Comparison of ENCODE assay signal across 10 mouse cellular contexts in genomic region chr8:11592296-11592695, GRCm38 (mm10). TPM values are rescaled to one million over a fixed set of nuclear protein-coding genes. Genes with fewer than 3 reads are reported as not detected.
A peak's percentile ranks its signal among the peaks of the same experiment; 100 is the strongest.
DNase-seq lines count a peak whose midpoint lies in the region; ATAC-seq lines count a peak whose summit lies in the region.
"Had no signal": no experiment of that assay in that cellular context is flagged by ENCODE, and none has a peak within 500 bp of the region (broad histone marks: within the 10 kb centered on the region; RNA-seq: fewer than 3 reads in every experiment).

No protein-coding gene starts in this region.

- H3K9me3 ChIP-seq in heart, embryonic 13.5 days = no peaks in the 10 kb centered on the region
- H3K9me3 ChIP-seq in liver, embryonic 15.5 days (replicated peaks) = no peaks in the 10 kb centered on the region
- H3K9me3 ChIP-seq in midbrain, embryonic 14.5 days (ENCODE audit: control insufficient read depth, low read length) = no peaks in the 10 kb centered on the region
- H3K9me3 ChIP-seq: midbrain, embryonic 15.5 days had no signal

- H3K4me3 ChIP-seq in heart, embryonic 13.5 days = no peak overlapping the region
- H3K4me3 ChIP-seq in liver, embryonic 15.5 days (replicated peaks) = no peak overlapping the region
- H3K4me3 ChIP-seq in midbrain, embryonic 14.5 days (replicated peaks; ENCODE audit: low read depth, low read length) = no peak overlapping the region
- H3K4me3 ChIP-seq: midbrain, embryonic 15.5 days had no signal

- DNase-seq in heart, postnatal 4 days = no peak
- peak; percentile 52 for DNase-seq in ES-CJ7 (ENCODE audit: low read depth, low spot score)
- DNase-seq in c-Kit-positive CD71-positive TER-119-positive erythroid progenitor cells, embryonic 14.5 days (ENCODE audit: low spot score) = peak; percentile 9
- no peak for DNase-seq in left cerebral cortex, postnatal 10 days (ENCODE audit: extremely low spot score in 1 of 2, low spot score in 2 of 2)
- DNase-seq in midbrain, embryonic 14.5 days = no peak
- DNase-seq in left cerebral cortex, postnatal 4 days = no peak

- H3K27me3 ChIP-seq in heart, embryonic 13.5 days (replicated peaks) = no peaks in the 10 kb centered on the region
- no peaks in the 10 kb centered on the region for H3K27me3 ChIP-seq in liver, embryonic 15.5 days
- no peaks in the 10 kb centered on the region for H3K27me3 ChIP-seq in midbrain, embryonic 14.5 days (ENCODE audit: control insufficient read depth, insufficient read depth, low read length)
- H3K27me3 ChIP-seq: CH12.LX; midbrain, embryonic 15.5 days had no signal

- intact Hi-C loops in left cerebral cortex, postnatal 10 days (cut with DNase I) = no loop called here
- intact Hi-C loops in left cerebral cortex, postnatal 4 days (cut with DNase I) = no loop called here

- ATAC-seq in heart, embryonic 13.5 days (ENCODE audit: extremely low read depth, insufficient number of reproducible peaks, low FRiP score, low TSS enrichment) = no peak
- ATAC-seq in liver, embryonic 15.5 days (ENCODE audit: insufficient read depth) = 0 out of 2 replicates have a peak, but pooled peaks have one; percentile 34
- no peak for ATAC-seq in midbrain, embryonic 14.5 days (ENCODE audit: low FRiP score, low TSS enrichment)
- ATAC-seq: midbrain, embryonic 15.5 days had no signal

- H3K27ac ChIP-seq in heart, embryonic 13.5 days (replicated peaks) = no peak overlapping the region
- no peak overlapping the region for H3K27ac ChIP-seq in liver, embryonic 15.5 days (replicated peaks)
- no peak overlapping the region for H3K27ac ChIP-seq in midbrain, embryonic 14.5 days (replicated peaks; ENCODE audit: low read depth, low read length)
- H3K27ac ChIP-seq: midbrain, embryonic 15.5 days had no signal

- H3K9ac ChIP-seq in heart, embryonic 13.5 days = no peak overlapping the region
- no peak overlapping the region for H3K9ac ChIP-seq in liver, embryonic 15.5 days
- H3K9ac ChIP-seq in midbrain, embryonic 14.5 days (replicated peaks; ENCODE audit: low read length) = no peak overlapping the region
- H3K9ac ChIP-seq: midbrain, embryonic 15.5 days had no signal

- H3K4me2 ChIP-seq in heart, embryonic 13.5 days = peak overlapping the region; percentile 21
- H3K4me2 ChIP-seq in liver, embryonic 15.5 days = peak overlapping the region; percentile 29; the same call in 1 of the 2 replicates
- no peak overlapping the region for H3K4me2 ChIP-seq in midbrain, embryonic 14.5 days (ENCODE audit: low read length)
- H3K4me2 ChIP-seq: midbrain, embryonic 15.5 days had no signal

- peaks cover 21% of the 10 kb centered on the region for H3K4me1 ChIP-seq in heart, embryonic 13.5 days
- H3K4me1 ChIP-seq in liver, embryonic 15.5 days (replicated peaks) = peaks cover 8% of the 10 kb centered on the region
- no peaks in the 10 kb centered on the region for H3K4me1 ChIP-seq in midbrain, embryonic 14.5 days (ENCODE audit: control insufficient read depth, insufficient read depth, low read length)
- H3K4me1 ChIP-seq: midbrain, embryonic 15.5 days had no signal

- 32% methylated on average over 13 of the region's 13 CpGs for WGBS in heart, embryonic 13.5 days
- WGBS in liver, embryonic 15.5 days (ENCODE audit: insufficient replicate concordance) = 12% methylated on average over 13 of the region's 13 CpGs
- WGBS in midbrain, embryonic 14.5 days = 49% methylated on average over 13 of the region's 13 CpGs

- H3K36me3 ChIP-seq in heart, embryonic 13.5 days = no peaks in the 10 kb centered on the region
- no peaks in the 10 kb centered on the region for H3K36me3 ChIP-seq in liver, embryonic 15.5 days (replicated peaks)
- no peaks in the 10 kb centered on the region for H3K36me3 ChIP-seq in midbrain, embryonic 14.5 days (ENCODE audit: control insufficient read depth, insufficient read depth, low read length)
- H3K36me3 ChIP-seq: midbrain, embryonic 15.5 days had no signal

RNA-seq across cellular contexts. Expression of gene Ing1, which starts 36.9 kb away (rescaled TPM):
- 20.7 and 21.0 TPM in 2 replicates for polyA plus RNA-seq in heart, embryonic 13.5 days (2015; fragmentation: Nextera tagmentation; extraction: Ambion mirVana)
- total RNA-seq in heart, postnatal 4 days (2021) = 10 to 100 TPM; 34.7 to 38.1 TPM
- polyA plus RNA-seq in liver, embryonic 15.5 days (2015; fragmentation: Nextera tagmentation; extraction: Ambion mirVana) = 13.5 and 16.7 TPM in 2 replicates
- total RNA-seq in left cerebral cortex, postnatal 10 days (2021) = 10 to 100 TPM; 36.1 to 40.2 TPM
- 44.2 and 44.7 TPM in 2 replicates for polyA plus RNA-seq in midbrain, embryonic 14.5 days (2014; fragmentation: Nextera tagmentation; extraction: Ambion mirVana)
- 10 to 100 TPM; 61.3 to 65.7 TPM for total RNA-seq in left cerebral cortex, postnatal 4 days (2021)

RNA-seq across cellular contexts. Expression of gene Cars2, which starts 41.7 kb away (rescaled TPM):
- 24.8 and 27.1 TPM in 2 replicates for polyA plus RNA-seq in heart, embryonic 13.5 days (2015; fragmentation: Nextera tagmentation; extraction: Ambion mirVana)
- total RNA-seq in heart, postnatal 4 days (2021) = 10 to 100 TPM; 31.9 to 36.3 TPM
- polyA plus RNA-seq in liver, embryonic 15.5 days (2015; fragmentation: Nextera tagmentation; extraction: Ambion mirVana) = 12.3 and 15.1 TPM in 2 replicates
- 10 to 100 TPM; 22.5 to 24.5 TPM for total RNA-seq in left cerebral cortex, postnatal 10 days (2021)
- polyA plus RNA-seq in midbrain, embryonic 14.5 days (2014; fragmentation: Nextera tagmentation; extraction: Ambion mirVana) = 22.8 and 25.5 TPM in 2 replicates
- 10 to 100 TPM; 33.4 to 37.2 TPM for total RNA-seq in left cerebral cortex, postnatal 4 days (2021)

RNA-seq across cellular contexts. Expression of gene Ankrd10, which starts 43.3 kb away (rescaled TPM):
- 51.4 and 55.3 TPM in 2 replicates for polyA plus RNA-seq in heart, embryonic 13.5 days (2015; fragmentation: Nextera tagmentation; extraction: Ambion mirVana)
- total RNA-seq in heart, postnatal 4 days (2021) = 10 to 100 TPM; 53.7 to 59.6 TPM
- polyA plus RNA-seq in liver, embryonic 15.5 days (2015; fragmentation: Nextera tagmentation; extraction: Ambion mirVana) = 22.1 and 23.7 TPM in 2 replicates
- total RNA-seq in left cerebral cortex, postnatal 10 days (2021) = 10 to 100 TPM; 62.8 to 64.7 TPM
- polyA plus RNA-seq in midbrain, embryonic 14.5 days (2014; fragmentation: Nextera tagmentation; extraction: Ambion mirVana) = 94.4 and 99.8 TPM in 2 replicates
- total RNA-seq in left cerebral cortex, postnatal 4 days (2021) = 100 to 1,000 TPM in 1 of 2 experiments, 10 to 100 TPM in 1; 92.2 to 100 TPM

Comparison
In these comparisons a context has a peak if more than half of its experiments do, and no peak if none do; other contexts are left out.
1. DNase-seq: peak in ES-CJ7 (single experiment) and c-Kit-positive CD71-positive TER-119-positive erythroid progenitor cells, embryonic 14.5 days (single experiment); none in heart, postnatal 4 days (single experiment), left cerebral cortex, postnatal 10 days (0 of 2), midbrain, embryonic 14.5 days (single experiment) and left cerebral cortex, postnatal 4 days (single experiment).